Mouse (Mus musculus): ENCODE measurements around the gene Rpl4.
"Not testable (repeated sequence)": the region's sequence is repeated elsewhere in the genome, so short reads cannot be mapped to it uniquely, and the experiment has no call there.

Rpl4 gene

DNA sequence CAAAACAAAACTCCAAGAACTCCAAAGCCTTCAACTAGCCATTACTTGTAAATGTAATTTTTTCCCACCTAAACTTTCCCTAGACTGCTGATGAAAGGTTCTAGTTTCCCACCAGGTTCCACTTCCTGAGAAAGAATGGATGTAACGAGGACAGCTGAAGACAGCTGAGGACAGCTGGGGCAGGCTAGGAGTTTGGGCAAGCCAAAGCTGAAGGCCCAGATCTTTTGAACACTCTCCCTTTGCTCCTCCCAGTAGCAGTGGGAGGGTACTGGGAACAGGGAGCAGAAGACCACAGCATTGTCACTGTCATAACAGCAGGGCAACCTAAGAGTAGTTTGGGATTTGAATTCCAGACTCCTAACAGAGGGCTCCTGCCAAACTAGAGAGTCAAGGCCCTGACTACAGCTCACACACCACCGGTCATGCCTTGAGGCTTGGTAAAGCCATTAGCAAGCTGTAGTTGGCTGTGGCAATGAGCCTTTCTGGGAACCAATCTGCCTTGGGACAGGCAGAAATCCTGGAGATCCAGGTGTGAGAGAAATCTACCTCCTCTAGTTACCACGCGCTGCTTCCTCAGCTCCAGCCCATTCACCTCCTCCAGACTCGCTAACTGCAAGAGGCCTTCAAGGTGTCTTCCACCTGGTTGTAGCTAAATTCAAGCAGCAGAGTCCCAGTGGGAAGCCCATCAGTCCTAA, 25.0 kb downstream of the Rpl4 start:
- no peak for DNase-seq

DNA sequence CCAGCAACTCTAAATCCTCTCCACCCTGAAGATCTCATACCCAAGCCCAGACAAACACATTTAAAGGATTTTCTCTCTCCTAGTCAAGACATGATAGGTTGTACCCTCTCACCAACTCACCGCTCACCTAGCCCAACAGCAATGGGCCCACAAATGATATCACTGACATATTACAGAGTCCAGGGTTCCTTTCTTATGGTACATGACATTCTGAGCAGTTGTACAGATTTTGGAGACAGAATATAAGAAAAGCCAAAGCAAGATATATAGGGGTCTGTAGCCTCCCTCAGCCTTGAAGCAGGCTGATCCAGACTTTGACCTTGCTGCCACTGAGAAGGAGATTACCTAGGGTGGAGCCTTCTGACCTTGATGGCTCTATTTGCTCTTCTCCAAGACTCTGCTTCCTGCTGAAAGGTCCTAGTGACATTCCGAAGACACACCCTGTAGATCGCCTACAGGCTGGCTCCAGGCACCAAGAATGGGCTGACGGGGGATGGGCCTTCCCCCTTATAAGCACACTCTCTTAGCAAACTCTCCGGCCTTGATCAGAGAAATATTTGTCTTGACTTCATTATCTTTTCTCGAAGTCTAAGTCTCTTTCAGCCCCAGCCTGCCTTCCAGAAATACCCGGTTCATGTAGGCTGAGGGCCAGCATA, 25.7 kb downstream of the Rpl4 start:
- not testable (repeated sequence) for DNase-seq

DNA sequence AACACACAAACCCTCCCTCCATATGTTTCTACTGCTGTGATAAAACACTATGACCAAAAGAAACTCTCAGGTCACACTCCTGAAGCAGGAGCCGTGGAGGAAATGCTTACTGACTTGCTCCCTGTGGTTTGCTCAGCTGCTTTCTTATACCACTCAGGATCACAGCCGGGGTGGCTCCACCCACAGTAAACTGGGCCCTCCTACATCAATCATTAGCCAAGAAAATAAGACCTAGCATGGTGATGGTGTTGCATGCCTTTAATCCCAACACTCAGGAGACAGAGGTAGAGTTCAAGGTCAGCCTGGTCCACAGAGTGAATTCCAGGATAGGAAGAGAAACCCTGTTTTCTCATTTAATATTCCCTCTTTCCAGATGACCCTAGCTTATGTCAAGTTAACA, 26.7 kb downstream of the Rpl4 start:
- DNase-seq, result no peak

DNA sequence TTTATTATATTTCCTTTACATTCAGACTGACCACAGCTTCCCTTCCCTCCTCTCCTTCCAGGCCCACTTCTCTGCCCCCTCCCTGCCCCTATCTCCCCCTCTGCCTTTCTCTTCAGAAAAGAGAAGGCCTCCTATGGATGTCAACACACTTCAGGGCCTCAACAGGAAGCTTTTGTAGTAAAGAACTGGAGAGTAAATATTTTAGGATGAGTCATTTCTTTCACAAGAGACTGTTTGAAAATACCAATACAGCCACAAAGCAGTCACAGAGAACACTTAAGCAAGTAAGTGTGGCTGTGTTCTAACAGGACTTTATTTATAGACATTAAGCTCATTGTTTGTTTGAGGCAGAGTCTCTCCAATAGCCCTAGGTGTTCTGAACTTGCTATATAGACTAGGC, 29.2 kb downstream of the Rpl4 start:
- no peak for DNase-seq

DNA sequence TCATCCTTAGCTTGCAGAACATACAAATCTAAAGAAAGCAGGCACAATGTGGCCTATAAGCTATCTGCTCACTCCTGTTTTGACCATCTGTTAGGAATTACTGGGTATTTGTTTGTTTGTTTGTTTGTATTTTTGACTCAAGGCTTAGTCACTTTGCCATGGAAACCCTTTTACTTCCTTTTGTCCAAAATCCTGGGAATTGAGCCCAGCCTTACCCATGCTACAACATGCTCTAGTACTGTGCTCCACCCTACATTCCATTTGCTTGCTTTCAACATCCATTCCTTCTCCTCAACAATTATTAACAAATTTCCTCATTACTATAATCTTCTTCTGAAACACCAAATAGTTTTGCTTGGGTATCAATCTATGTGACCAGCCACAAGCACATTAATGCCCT, 29.7 kb downstream of the Rpl4 start:
- DNase-seq, result no peak

DNA sequence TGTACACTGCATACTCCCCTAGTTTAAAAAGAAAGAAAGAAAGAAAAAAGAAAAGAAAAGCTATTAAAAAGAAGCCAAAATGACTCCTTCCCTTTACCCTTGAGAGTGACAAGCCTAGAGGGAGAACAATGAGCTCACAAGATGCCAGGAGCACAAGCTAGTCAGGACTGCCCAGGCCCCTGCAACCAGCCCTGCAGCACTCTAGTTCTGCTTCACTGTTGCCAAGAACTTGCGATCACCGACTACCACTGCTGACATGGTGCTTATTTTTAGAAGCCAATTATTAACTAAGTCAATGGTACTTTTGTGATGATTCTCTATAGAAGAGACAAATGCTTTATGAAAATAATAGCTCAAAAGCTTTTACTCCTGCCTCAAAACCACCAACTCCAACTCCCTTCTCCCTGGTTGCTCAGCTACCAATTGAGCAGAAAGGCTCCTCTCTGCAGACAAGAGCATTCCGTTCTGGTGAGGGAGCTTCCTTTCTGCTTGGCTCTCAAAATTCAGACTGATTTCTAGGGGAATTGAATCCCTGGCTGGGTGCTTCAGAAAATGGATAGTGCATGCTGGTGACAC, 34.4 kb downstream of the Rpl4 start:
- no peak for DNase-seq

DNA sequence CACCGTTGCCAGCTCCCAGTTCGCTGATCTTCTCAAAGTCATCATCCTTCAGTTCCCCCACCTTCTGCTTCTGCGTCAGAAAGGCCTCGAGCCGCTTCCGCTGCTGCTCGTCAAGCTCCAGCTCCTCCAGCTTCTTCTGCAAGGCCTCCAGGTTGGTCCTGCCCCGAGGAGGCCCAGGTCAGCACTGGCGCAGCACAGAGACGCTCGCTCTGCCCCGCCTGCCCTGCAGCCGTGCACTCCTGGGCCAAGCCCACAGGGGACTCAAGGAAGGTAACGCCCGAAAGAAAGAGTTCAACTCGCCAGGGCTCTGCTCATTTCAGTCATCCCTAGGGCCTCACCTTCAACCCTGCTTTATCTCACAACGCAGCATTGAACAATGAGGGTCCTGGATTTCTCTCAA, 41.3 kb downstream of the Rpl4 start:
- DNase-seq, result no peak

DNA sequence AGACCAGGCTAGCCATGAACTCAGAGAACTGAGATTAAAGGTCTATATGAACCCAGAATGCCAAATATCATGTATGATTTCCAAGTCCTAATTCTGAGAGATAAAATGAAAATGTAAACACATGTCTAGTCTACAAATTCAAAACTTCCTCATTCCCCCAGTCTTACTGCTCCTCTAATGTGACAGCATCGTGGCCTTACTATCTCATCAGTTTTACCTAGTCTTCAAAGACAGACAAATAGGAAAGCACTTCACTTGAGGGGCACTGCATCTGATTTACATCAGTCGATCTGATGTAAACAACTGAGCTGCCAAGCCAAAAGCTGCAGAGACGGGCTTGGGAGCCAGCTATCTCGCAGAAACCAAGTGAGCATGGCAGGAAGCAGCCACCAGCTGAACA, 42.9 kb downstream of the Rpl4 start:
- no peak for DNase-seq

DNA sequence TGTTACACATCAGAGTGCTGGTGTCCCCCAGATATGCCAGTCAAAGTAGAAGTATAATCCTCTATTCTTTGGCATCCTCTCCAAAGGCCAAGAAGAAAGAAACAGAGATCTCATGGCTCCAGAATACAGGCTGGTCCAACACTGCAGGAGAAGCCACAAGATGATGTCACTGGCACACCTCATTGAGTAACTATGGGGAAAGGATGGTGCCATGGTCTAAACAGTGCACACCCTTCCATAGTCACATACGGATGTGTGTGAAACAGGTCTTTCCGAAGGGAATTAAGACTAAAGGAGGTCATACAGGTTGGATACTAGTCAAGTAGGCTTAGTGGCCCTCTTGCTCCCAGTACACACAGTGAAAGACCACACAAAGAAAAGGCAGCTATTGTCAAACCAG, 43.5 kb downstream of the Rpl4 start:
- DNase-seq, result no peak

DNA sequence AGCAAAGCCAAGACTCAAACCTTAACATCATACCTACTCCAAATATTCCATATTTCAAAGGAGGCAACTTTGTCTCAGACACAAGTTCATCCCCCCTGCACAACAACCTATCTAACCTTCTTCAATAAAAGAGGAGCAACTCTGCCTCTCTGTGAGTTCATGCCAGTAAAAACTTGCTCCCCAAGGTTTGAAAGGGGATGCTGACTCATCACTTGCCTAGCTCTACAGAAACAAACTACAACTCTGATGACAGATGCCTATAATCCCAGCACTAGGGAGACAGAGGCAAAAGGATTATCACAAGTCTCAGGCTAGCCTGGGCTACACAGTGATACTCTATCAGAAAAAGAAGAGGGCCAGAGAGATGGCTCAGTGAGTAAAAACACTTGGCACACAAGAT, 44.7 kb downstream of the Rpl4 start:
- DNase-seq, result no peak

DNA sequence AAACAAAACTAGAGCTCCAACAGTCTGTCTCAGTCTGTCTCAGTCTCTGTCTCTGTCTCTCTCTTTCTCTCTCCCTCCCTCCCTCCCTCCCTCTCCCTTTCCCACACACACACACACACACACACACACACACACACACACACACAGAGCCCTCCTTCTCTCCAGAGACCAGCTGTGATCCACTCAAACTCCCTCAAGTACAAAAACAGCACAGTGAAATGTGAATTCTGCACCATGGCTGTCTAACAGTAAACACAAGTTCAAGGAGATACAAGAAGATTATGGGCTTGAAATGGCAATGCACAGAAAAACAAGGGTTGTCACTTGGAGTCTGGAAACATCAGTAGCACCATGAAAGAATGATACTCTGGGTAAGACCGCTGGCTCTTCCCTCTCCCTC, 46.1 kb downstream of the Rpl4 start:
- DNase-seq, result no peak

DNA sequence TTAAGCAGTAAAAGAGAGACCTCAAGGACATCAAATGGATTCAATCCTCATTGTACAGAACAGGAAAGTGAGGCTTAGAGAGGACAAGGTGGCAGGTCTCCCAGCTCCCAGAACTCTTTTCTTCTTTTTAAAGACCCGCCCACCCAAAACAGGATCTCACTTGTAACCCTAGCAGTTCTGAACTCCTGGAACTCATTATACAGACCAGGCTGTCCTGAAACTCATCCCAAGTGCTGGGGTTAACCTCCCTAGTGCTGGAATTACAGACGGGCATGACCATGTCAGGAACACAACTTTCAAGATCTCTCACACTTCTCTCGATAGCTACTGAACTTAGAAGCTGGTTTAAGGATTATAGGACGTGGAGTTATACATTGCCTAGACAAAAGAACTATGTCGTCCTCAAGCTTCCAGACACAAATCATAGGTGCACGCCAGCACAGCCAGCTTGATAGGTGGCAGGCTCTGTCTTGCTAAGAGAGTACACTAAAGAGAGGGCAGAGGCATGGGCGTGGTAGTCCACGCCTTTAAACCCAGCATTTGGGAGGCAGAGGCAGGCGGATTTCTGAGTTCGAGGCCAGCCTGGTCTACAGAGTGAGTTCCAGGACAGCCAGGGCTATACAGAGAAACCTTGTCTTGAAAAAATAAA, 46.7 kb downstream of the Rpl4 start:
- no peak for DNase-seq

DNA sequence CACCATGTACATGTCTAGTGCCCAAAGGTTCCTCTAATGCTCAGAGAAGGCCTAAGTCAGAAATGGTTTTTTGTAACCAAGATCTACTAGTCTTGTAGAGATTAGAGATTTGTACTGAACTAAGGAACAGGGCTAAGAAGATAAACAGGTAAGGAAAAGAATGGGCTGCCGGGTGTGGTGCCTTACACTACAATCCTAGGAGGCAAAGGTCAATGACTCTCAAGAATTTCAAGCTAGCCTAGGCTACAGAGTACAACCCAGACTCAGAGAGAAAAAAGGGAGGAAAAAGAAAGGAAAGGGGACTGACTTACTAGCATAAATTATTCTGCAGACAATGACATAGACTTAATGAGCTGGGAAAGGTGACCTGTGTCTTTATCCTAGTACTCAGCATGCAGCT, 47.4 kb downstream of the Rpl4 start:
- DNase-seq, result no peak

DNA sequence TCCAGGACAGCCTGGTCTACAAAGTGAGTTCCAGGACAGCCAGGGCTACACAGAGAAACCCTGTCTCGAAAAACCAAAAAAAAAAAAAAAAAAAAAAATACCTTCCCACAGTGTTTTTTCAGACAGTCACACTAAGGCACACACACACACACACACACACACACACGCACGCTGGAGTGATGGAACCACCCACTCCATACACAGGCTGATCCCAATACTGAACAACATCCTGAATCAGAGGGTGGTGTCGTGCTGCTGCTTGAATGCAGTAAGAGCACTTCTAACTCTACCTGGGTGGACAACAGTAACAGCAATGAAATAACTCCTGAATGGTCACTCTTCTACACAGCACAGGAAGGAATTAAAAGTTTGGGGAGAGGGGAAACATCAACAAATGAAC, 48.3 kb downstream of the Rpl4 start:
- no peak for DNase-seq

DNA sequence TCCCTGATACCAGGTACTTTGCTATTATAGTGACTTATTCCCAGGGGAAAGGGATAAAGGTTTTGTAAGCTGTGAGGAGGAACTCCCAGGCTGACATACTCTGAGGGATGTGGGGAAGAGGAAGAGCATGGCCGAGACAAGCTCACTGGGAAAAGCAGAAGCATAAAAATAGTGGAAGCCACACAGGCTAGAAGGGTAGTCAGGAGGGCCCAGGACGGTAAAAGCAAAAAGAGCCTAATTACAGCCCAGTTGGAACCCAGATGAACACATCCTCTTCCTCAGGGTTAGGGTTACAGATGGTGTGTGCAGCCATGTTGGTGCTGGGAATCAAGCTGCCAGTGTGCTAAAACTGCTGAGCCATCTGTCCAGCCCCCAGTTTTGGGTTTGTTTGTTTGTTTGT, 48.9 kb downstream of the Rpl4 start:
- DNase-seq, result no peak

DNA sequence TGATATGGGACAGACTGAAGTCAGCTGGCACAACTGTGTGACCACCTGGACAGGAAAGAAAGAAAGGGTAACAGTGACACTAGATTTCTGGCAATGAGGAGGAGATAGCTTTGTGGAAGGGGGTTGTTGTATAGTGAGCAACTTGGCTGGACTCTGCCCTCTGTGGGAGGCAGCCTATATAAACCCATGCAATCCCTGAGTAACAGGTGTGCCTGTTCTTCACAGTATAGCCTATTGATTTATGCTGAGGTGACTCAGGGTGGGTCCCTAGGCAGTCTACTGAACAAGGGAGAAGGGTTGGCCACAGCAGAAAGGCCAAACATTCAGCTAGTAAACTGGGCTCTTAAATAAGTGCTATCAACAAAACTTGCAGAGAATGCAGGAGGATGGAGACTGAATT, 52.6 kb downstream of the Rpl4 start:
- DNase-seq, result no peak

DNA sequence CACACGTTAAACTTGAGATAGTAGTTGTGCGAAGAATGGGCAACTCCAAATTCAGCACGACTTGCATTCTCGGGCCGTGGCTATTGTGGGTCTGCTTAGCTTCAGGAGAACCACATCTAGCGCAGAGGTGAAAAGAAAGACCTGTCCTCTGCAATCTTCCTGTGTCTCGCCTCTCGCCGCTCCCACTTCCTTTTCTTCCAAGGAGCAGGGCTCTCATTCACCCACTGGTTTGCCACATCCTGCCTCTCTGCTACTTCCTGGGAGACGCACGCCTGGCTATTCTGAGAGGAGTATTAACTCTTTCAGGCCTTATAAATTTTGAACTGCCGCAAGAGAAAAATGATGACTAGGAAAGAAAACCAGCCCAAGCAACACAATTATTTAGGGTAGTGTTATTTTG, 54.6 kb downstream of the Rpl4 start:
- DNase-seq, result no peak

All from retina, postnatal 1 day (tissue).